Mouse (Mus musculus) mouse embryonic stem cell (cell line): ENCODE data around the gene Pcx.
"Not testable (repeated sequence)": the region's sequence is repeated elsewhere in the genome, so short reads cannot be mapped to it uniquely, and the experiment has no call there.

Source experiments
- in situ Hi-C, 2 experiments: fragments of 300-500 bp; cut with MboI; formaldehyde crosslinking; loops; 1 replicate in 1 of 2; 3 replicates in 1 of 2; pipeline ENCODE4 v1.14.3; 2019 to 2020; ENCODE audit warnings: low sequenced_read_pairs in 2 of 2, low pct_unique_long_range_greater_than_20kb in 1 of 2, mixed read lengths in 1 of 2; ENCODE audit not compliant: unreplicated experiment in 1 of 2

Pcx gene

DNA sequence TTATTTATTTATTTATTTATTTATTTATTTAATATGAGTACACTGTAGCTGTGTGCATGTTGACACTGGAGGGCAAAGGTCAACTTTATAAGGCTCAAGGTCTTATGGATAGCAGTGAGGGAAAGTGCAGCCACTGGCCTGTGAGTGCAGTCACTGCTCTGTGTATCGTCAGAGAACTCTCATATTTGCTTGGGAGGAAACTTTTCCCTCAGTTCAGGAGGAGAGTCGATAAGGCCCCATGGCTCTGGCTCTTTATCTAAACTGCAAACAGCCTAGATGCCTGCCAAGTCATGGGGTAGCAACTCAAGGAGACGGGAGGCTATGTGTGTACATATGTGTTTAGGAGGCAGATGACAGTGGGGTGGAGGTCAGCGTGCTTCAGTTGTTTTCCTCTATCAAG is 58.6 kb downstream of the Pcx start:
- in situ Hi-C loops = no loop called here

DNA sequence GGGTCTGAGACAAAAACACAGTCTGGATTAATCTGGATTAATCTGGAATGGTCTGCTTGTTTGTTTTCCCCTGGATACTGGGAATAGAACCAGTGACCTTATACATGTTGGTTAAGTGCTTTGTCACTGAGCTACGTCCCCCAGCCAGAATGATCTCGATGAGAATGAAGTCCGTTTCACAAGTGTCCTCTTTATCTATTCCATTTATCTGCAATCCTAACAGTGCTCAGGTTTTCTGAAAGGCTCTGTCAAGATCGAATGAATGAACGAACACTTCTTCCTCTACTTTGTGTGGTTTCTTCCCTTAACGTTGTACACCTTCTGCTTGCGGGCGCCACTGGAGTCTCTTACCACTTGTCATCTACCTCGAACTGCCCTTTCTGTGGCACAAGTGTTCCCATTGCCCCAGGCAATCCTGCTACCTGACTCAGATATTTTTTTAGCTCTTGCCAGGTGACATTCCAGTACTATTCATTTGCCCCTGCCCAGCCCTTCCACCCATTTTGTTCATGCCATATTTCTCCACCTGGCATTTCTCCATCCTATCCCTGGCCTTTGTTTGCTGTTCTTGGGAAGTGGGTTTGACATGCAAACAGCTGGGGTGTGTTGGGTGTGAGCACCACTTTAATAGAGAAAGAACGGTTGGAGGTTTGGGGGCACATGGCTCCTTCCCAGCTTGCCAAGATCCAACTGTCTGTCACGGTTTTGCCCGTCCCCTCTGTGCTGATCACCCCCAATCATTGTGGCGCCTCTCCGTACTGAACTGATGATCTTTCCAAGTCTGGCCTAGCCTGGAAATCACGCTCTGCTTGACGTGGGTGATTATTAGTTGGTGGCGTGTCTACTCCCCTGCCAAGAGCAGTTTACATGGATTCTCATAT is 59.3 kb downstream of the Pcx start:
- in situ Hi-C loops = no loop called here

DNA sequence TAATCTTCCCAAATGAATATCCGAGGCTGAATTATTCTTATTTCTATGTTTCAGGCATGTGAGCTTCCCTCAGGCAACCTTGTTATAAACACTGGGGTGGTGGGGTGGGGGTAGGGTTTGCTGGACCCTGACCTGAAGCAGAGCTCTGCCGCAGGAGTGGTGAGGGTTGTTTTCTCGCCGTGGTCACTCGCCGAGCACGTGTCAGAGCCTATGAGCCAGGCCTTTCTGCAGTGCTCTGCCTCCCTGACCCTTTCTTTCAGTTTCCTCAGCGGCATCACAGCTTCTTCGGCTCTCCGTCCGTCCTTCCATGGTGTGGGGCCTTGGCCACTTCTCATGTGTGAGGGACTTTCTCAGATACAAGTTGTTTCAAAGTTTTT is 60.0 kb downstream of the Pcx start:
- in situ Hi-C loops = no loop called here

DNA sequence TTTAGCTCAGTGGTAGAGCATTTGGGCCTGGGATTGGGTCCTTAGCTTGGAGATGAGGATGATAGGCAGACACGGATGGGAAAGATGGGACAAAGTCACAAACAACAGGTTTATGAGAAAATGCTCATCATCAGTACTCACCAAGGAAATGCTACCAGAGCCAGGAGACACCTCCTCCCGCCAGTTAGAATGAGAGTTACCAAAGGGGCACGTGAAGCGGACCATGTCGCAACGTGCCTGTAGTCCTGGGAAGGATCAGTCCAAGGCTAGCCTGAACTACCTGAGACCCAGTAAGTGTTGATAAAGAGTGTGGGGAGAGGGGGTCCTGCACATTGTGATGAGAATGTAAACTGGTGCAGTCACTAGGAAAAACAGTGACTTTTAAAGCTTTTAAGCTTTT is 60.5 kb downstream of the Pcx start:
- in situ Hi-C loops = no loop called here

DNA sequence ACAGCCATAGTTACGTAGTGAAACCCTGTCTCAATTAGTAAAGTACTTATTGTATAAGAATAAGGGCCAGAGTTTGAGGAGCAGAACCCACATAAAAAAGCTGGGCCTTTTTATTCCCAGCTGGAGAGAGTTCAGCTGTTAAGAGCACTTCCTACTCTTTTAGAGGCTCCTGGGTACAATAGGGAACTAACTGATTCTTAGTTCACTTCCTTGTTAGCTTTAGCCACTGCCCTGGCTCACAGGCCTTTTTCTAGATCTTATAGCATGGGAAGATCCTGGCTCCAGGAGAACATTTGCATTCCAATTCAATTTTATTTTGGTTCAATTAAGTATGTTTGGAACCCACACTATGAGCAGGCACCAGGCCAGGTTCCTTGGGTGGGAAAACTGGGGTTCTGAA is 61.4 kb downstream of the Pcx start:
- in situ Hi-C loops = no loop called here

- in situ Hi-C loops = no loop called here
Observed at GRCm38 (mm10) chr19:4572061-4572460, 61.8 kb downstream of the Pcx start.

DNA sequence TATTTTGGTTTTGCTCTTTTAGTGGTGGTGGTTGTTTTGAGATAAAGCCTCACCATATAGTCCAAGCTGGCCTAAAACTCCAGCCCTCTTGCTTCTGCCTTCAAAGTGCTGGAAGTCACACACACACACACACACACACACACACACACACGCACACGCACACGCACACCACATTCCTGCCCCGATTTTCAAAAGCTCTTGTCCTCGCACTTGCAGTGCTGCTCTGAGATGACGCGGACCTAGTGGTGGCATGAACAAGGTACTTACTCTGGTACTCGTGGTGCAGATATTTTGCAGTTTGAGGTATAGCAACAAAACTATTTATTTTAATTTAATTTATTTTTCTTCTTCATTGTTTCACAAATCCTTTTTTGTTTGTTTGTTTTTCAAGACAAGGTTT is 62.2 kb downstream of the Pcx start:
- in situ Hi-C loops = no loop called here

GRCm38 (mm10) chr19:4573241-4573640 is 63.0 kb downstream of the Pcx start:
- in situ Hi-C loops = no loop called here

DNA sequence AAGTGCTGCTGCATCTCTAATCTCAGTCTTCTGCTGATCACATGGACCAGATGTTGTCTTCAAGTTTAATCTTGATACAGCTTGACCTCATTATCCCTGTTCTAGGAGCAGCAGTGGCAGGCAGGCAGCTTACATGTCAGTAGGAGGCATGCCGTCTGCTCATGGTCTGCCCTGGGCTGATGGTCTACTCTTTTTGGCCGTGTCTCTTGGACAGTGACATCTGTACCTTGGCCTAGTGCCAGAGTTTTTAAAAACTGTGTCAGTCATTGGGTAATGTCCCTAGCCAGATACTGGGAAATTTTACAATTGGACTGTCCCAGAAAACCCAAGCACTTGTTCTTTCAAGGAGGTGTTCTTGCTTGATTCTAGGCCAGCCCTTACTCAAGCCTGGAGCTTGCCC is 68.5 kb downstream of the Pcx start:
- in situ Hi-C loops = no loop called here

DNA sequence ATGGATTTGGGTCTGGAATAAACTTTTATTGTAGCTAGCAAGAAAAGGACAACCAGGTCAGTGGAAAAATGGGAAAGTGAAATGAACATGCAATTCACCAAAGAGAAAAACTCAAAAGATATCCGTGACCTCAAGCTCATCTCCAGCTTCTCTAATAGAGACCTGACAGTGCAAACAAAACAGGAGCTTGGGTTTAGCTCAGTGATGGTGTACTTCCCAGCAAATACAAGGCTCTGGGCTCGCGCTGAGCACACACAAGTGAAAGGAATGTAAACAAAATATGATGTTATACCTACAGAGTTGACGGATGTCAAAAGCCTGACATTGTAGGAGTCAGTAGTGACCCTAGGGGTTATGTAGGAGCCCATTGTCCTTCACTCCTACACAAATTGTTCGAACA is 69.0 kb downstream of the Pcx start:
- in situ Hi-C loops = no loop called here

- in situ Hi-C loops = no loop called here
Observed at GRCm38 (mm10) chr19:4583856-4584255, 73.6 kb downstream of the Pcx start.

DNA sequence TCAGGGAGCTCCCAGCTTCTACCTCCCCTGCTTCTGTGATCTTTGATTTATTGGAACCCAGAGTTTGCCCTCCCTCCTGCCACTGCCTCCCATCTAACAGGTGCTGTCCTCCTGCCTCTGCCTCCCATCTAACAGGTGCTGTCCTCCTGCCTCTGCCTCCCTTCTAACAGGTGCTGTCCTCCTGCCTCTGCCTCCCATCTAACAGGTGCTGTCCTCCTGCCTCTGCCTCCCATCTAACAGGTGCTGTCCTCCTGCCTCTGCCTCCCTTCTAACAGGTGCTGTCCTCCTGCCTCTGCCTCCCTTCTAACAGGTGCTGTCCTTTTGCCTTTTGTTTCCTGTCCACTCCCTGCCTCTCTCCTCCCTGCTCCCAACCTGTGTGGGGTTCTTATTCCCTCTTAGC is 76.5 kb downstream of the Pcx start:
- in situ Hi-C loops = not testable (repeated sequence)

- in situ Hi-C loops = no loop called here
Observed at GRCm38 (mm10) chr19:4587426-4587825, 77.2 kb downstream of the Pcx start.

- in situ Hi-C loops = no loop called here
Observed at GRCm38 (mm10) chr19:4588430-4588829, 78.2 kb downstream of the Pcx start.

GRCm38 (mm10) chr19:4589081-4589480 is 78.8 kb downstream of the Pcx start:
- in situ Hi-C loops = no loop called here

DNA sequence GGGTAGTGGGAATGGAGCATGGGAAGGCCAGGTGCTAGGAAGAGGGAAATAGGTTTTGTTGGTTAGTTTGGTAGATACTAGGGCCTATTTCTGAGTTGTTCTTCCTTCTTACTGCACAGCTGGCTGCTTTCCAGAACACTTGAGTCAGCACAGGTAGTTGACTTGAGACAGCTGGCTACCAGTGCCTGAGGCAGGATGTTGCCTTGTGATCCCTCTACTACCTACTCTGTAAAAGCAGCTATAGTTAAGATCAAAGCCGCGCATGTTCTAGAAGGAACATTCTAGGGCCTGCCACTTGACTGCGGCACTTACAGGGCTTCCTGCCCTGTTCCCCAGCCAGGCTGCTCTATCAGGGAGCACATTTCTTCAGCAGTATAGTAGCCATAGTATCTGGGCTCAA is 79.8 kb downstream of the Pcx start:
- in situ Hi-C loops = no loop called here

GRCm38 (mm10) chr19:4593792-4594522 is 83.7 kb downstream of the Pcx start:
- in situ Hi-C loops = no loop called here

DNA sequence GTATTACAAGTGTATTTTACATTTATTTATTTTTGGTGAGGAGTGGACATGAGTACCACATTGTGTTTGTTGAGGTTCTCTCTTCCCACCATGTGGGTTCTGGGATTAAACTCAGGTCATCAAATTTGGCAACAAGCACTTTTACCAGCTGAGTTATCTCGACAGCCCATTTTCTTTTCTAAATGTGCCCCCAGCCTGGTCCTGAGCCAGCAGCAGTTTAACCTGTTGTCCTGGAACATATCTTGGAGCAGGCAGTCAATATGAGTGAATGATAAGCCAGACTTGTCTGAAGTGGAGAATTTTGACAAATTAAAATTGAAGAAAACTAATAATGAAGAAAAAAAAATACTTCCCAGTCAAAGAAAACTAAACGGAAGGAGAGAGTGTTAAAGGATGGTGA is 85.8 kb downstream of the Pcx start:
- in situ Hi-C loops = no loop called here

DNA sequence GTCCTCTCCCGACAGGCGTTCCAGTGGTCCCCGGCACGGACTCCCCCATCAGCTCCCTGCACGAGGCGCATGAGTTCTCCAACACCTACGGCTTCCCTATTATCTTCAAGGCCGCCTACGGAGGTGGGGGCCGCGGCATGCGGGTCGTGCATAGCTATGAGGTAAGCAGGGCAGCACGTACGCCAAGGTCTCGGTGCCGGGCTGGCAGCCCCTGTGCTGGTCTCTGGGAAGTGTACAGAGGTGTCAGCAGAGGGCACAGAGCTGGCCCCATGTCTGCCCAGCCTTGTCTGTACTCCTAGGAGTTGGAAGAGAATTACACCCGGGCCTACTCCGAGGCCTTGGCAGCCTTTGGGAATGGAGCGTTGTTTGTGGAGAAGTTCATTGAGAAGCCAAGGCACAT is 92.2 kb downstream of the Pcx start:
- in situ Hi-C loops = no loop called here
